Mouse (Mus musculus) MEL (cell line): ENCODE results near the gene Ddx41. TPM values are rescaled to one million over a fixed set of nuclear protein-coding genes. Genes with fewer than 3 reads are reported as not detected.

Source experiments
- DNase-seq: peaks from one replicate; pipeline ENCODE4 v3.0.0; 2011; ENCODE audit warnings: low read depth, low spot score
- H3K27ac ChIP-seq: 2 replicates; pipeline ENCODE4 v1.5.1; 2012; ENCODE audit warnings: low read depth, mild to moderate bottlenecking, control low read depth, low read length, moderate library complexity; ENCODE audit not compliant: control insufficient read depth
- H3K27me3 ChIP-seq, 2 experiments: fragments of 150-350 bp in 1 of 2; sonication (generic) in 1 of 2; 2 replicates each; pipeline ENCODE4 v1.6.1; 2012; ENCODE audit warnings: low read length in 2 of 2, mild to moderate bottlenecking in 2 of 2, improper control_type of control experiment in 1 of 2, moderate library complexity in 1 of 2; ENCODE audit not compliant: insufficient read depth in 2 of 2, control insufficient read depth in 1 of 2
- H3K36me3 ChIP-seq, 2 experiments: 2 replicates each; pipeline ENCODE4 v1.6.1; 2012 to 2014; ENCODE audit warnings: low read length in 2 of 2, improper control_type of control experiment in 1 of 2, inconsistent platforms in 1 of 2, mild to moderate bottlenecking in 1 of 2; ENCODE audit not compliant: insufficient read depth in 2 of 2, control insufficient read depth in 1 of 2
- H3K4me1 ChIP-seq, 2 experiments: fragments of 150-350 bp in 1 of 2; sonication (generic) in 1 of 2; 2 replicates each; pipeline ENCODE4 v1.6.1; 2012; ENCODE audit warnings: low read length in 2 of 2, improper control_type of control experiment in 1 of 2, mild to moderate bottlenecking in 1 of 2; ENCODE audit not compliant: insufficient read depth in 2 of 2, control insufficient read depth in 1 of 2
- H3K4me3 ChIP-seq, 2 experiments: fragments of 150-350 bp in 1 of 2; sonication (generic) in 1 of 2; 2 replicates each; pipeline ENCODE4 v1.5.1; 2012; ENCODE audit warnings: low read depth in 2 of 2, low read length in 2 of 2, mild to moderate bottlenecking in 2 of 2, moderate library complexity in 2 of 2, control low read depth in 1 of 2, improper control_type of control experiment in 1 of 2; ENCODE audit not compliant: control insufficient read depth in 1 of 2, insufficient read depth in 1 of 2
- H3K79me2 ChIP-seq: 2 replicates; pipeline ENCODE4 v1.6.1; 2012; ENCODE audit warnings: mild to moderate bottlenecking, low read length, moderate library complexity; ENCODE audit not compliant: control insufficient read depth, poor library complexity, insufficient read depth
- H3K9ac ChIP-seq: 2 replicates; pipeline ENCODE4 v1.6.1; 2012; ENCODE audit warnings: low read depth, mild to moderate bottlenecking, control low read depth, low read length, moderate library complexity; ENCODE audit not compliant: control insufficient read depth, poor library complexity, severe bottlenecking
- H3K9me3 ChIP-seq: fragments of 150-350 bp; sonication (generic); replicated peaks from 2 replicates; pipeline ENCODE4 v1.6.1; 2012; ENCODE audit warnings: mild to moderate bottlenecking, low read length, improper control_type of control experiment, moderate library complexity; ENCODE audit not compliant: insufficient read depth
- BHLHE40 ChIP-seq: IDR thresholded peaks from 2 replicates; pipeline ENCODE4 v1.6.1; 2012; ENCODE audit warnings: low read depth, mild to moderate bottlenecking, inconsistent platforms, low read length, improper control_type of control experiment, borderline replicate concordance
- CTCF ChIP-seq, 3 experiments: IDR thresholded peaks in 2 of 3; conservative IDR thresholded peaks in 1 of 3; 2 replicates each; pipeline ENCODE4 v1.5.1; 2011 to 2012; ENCODE audit warnings: low read length in 3 of 3, low read depth in 2 of 3, mild to moderate bottlenecking in 2 of 3, improper control_type of control experiment in 1 of 3, inconsistent platforms in 1 of 3, mixed read lengths in 1 of 3, moderate library complexity in 1 of 3; ENCODE audit not compliant: control insufficient read depth in 1 of 3, insufficient read depth in 1 of 3, poor library complexity in 1 of 3, severe bottlenecking in 1 of 3
- E2F4 ChIP-seq: IDR thresholded peaks from 2 replicates; pipeline ENCODE4 v1.6.1; 2011; ENCODE audit warnings: low read depth, low read length, improper control_type of control experiment, borderline replicate concordance
- ELF1 ChIP-seq: IDR thresholded peaks from 2 replicates; pipeline ENCODE4 v1.6.1; 2014; ENCODE audit warnings: low read depth, mild to moderate bottlenecking, inconsistent platforms, low read length, improper control_type of control experiment, moderate library complexity
- GABPA ChIP-seq: IDR thresholded peaks from 2 replicates; pipeline ENCODE4 v1.6.1; 2012; ENCODE audit warnings: low read depth, mild to moderate bottlenecking, inconsistent platforms, low read length, improper control_type of control experiment, moderate library complexity
- GATA1 ChIP-seq: IDR thresholded peaks from 2 replicates; pipeline ENCODE4 v1.6.1; 2011; ENCODE audit warnings: low read depth, low read length, improper control_type of control experiment
- JUND ChIP-seq: IDR thresholded peaks from 2 replicates; pipeline ENCODE4 v1.6.1; 2011; ENCODE audit warnings: low read depth, mild to moderate bottlenecking, improper control_type of control experiment, low read length
- MAFK ChIP-seq: IDR thresholded peaks from 2 replicates; pipeline ENCODE4 v1.6.1; 2011; ENCODE audit warnings: low read depth, mild to moderate bottlenecking, low read length, improper control_type of control experiment, borderline replicate concordance
- MEF2A ChIP-seq: IDR thresholded peaks from 2 replicates; pipeline ENCODE4 v1.6.1; 2014; ENCODE audit warnings: low read depth, mild to moderate bottlenecking, inconsistent platforms, low read length, improper control_type of control experiment; ENCODE audit not compliant: poor library complexity, insufficient replicate concordance, severe bottlenecking; ENCODE audit errors: extremely low read depth
- NELFE ChIP-seq: IDR thresholded peaks from 2 replicates; pipeline ENCODE4 v1.6.1; 2011; ENCODE audit warnings: low read depth, low read length, improper control_type of control experiment
- NRF1 ChIP-seq: IDR thresholded peaks from 2 replicates; pipeline ENCODE4 v1.6.1; 2014; ENCODE audit warnings: low read depth, mild to moderate bottlenecking, inconsistent platforms, low read length, improper control_type of control experiment, moderate library complexity; ENCODE audit not compliant: poor library complexity, insufficient read depth, severe bottlenecking
- POLR2A ChIP-seq, 2 experiments: IDR thresholded peaks; 2 replicates each; pipeline ENCODE4 v1.6.1; 2011 to 2012; ENCODE audit warnings: low read length in 2 of 2, mild to moderate bottlenecking in 2 of 2, control low read depth in 1 of 2, improper control_type of control experiment in 1 of 2, low read depth in 1 of 2, moderate library complexity in 1 of 2; ENCODE audit not compliant: control insufficient read depth in 1 of 2, insufficient read depth in 1 of 2, poor library complexity in 1 of 2
- POLR2AphosphoS5 ChIP-seq: IDR thresholded peaks from 2 replicates; pipeline ENCODE4 v1.6.1; 2012; ENCODE audit warnings: low read depth, borderline replicate concordance, mild to moderate bottlenecking, inconsistent platforms, low read length, moderate library complexity, mixed read lengths
- RAD21 ChIP-seq: IDR thresholded peaks from 2 replicates; pipeline ENCODE4 v1.6.1; 2011; ENCODE audit warnings: mild to moderate bottlenecking, low read depth, low read length, improper control_type of control experiment
- TCF12 ChIP-seq: IDR thresholded peaks from 2 replicates; pipeline ENCODE4 v1.6.1; 2014; ENCODE audit warnings: low read depth, mild to moderate bottlenecking, inconsistent platforms, low read length, improper control_type of control experiment, moderate library complexity
- UBTF ChIP-seq: IDR thresholded peaks from 2 replicates; pipeline ENCODE4 v1.6.1; 2012; ENCODE audit warnings: low read depth, mild to moderate bottlenecking, inconsistent platforms, low read length, improper control_type of control experiment, moderate library complexity, borderline replicate concordance; ENCODE audit not compliant: insufficient read depth
- USF1 ChIP-seq: IDR thresholded peaks from 2 replicates; pipeline ENCODE4 v1.6.1; 2014; ENCODE audit warnings: low read depth, mild to moderate bottlenecking, inconsistent platforms, low read length, improper control_type of control experiment, moderate library complexity
- polyA plus RNA-seq, 2 experiments: library from polyadenylated mRNA; stranded (reverse) in 1 of 2; unstranded in 1 of 2; fragments of >175 nt in 1 of 2; fragments of >200 nt in 1 of 2; gene quantifications; 2 replicates each; pipeline versions ENCODE4 v1.2.1 to v1.2.4; 2012; ENCODE audit warnings: low replicate concordance in 2 of 2, low read depth in 1 of 2; ENCODE audit not compliant: insufficient read length in 2 of 2, insufficient read depth in 1 of 2, missing spikeins in 1 of 2
- total RNA-seq: library from RNA; depleted of rRNA; stranded (reverse); fragments of 300-350 nt; gene quantifications from 2 replicates; pipeline ENCODE4 v1.2.3, GENCODE M21; 2012; rRNA removed

The Ddx41 gene
- total and polyA plus RNA-seq, 3 experiments, result 58.5 to 88.8 TPM; not detected in 1

- no peak overlapping the region for H3K4me3 ChIP-seq
- H3K9ac ChIP-seq, result no peak overlapping the region
- H3K27ac ChIP-seq, result no peak overlapping the region
- H3K36me3 ChIP-seq, result peaks cover 0 to 9% of the 10 kb centered on the region in 2 experiments; a peak in 2 of 4 replicates
- H3K9me3 ChIP-seq, result no peaks in the 10 kb centered on the region
- H3K79me2 ChIP-seq, result no peaks in the 10 kb centered on the region
- peaks cover 5 to 17% of the 10 kb centered on the region in 2 experiments; a peak in 3 of 4 replicates for H3K4me1 ChIP-seq
- no peak for DNase-seq
- TF ChIP-seq RAD21 (no peak), NRF1 (no peak), UBTF (no peak), E2F4 (no peak), ELF1 (no peak), POLR2A (IDR thresholded peaks at IDR 0.05; ENCODE audit: control insufficient read depth in 1 of 2, insufficient read depth in 1 of 2, low read depth in 1 of 2, low read length in 2 of 2, poor library complexity in 1 of 2) (no peak), JUND (no peak), MAFK (no peak), NELFE (no peak), USF1 (no peak), CTCF (IDR thresholded peaks at IDR 0.05 in 2 of 3, conservative IDR thresholded peaks at IDR 0.05 in 1 of 3; ENCODE audit: control insufficient read depth in 1 of 3, insufficient read depth in 1 of 3, low read depth in 2 of 3, low read length in 3 of 3, poor library complexity in 1 of 3, severe bottlenecking in 1 of 3) (no peak), BHLHE40 (no peak), GABPA (no peak), GATA1 (no peak), TCF12 (no peak), MEF2A (no peak), POLR2AphosphoS5 (no peak)
- peaks cover 0 to 5% of the 10 kb centered on the region in 2 experiments; a peak in 3 of 4 replicates for H3K27me3 ChIP-seq
Measured at GRCm38 (mm10) chr13:55482542-55482941, 53.9 kb downstream of the Ddx41 start.

Other genes starting within 250 kb of the Ddx41 start
- 203 and 263 TPM in 2 replicates for gene Prelid1, start 216.2 kb downstream of the Ddx41 start, total RNA-seq
- 100 to 1,000 TPM in 1 of 2 experiments, not detected in 1; 630 TPM for gene Prelid1, start 216.2 kb downstream of the Ddx41 start, polyA plus RNA-seq
- gene Rab24, start 214.7 kb downstream of the Ddx41 start, total RNA-seq, result 74.3 and 75.8 TPM in 2 replicates
- 10 to 100 TPM in 1 of 2 experiments, not detected in 1; 71.0 TPM for gene Rab24, start 214.7 kb downstream of the Ddx41 start, polyA plus RNA-seq
- gene Mxd3, start 206.8 kb downstream of the Ddx41 start, total RNA-seq, result 3.9 and 4.7 TPM in 2 replicates
- 1 to 10 TPM in 1 of 2 experiments, not detected in 1; 9.3 TPM for gene Mxd3, start 206.8 kb downstream of the Ddx41 start, polyA plus RNA-seq
- 132 and 145 TPM in 2 replicates for gene Lman2, start 173.9 kb downstream of the Ddx41 start, total RNA-seq
- 100 to 1,000 TPM in 1 of 2 experiments, 10 to 100 TPM in 1; 86.1 to 239 TPM for gene Lman2, start 173.9 kb downstream of the Ddx41 start, polyA plus RNA-seq
- gene Rgs14, start 166.9 kb downstream of the Ddx41 start, total RNA-seq, result 14.4 TPM in 2 replicates
- gene Rgs14, start 166.9 kb downstream of the Ddx41 start, polyA plus RNA-seq, result 10 to 100 TPM in 1 of 2 experiments, not detected in 1; 20.5 TPM
- gene Slc34a1, start 138.5 kb downstream of the Ddx41 start, total RNA-seq, result not detected in 2 replicates
- gene Slc34a1, start 138.5 kb downstream of the Ddx41 start, polyA plus RNA-seq, result not detected
- not detected in 2 replicates for gene Pfn3, start 121.4 kb downstream of the Ddx41 start, total RNA-seq
- gene Pfn3, start 121.4 kb downstream of the Ddx41 start, polyA plus RNA-seq, result not detected
- gene F12, start 109.9 kb downstream of the Ddx41 start, total RNA-seq, result not detected in 2 replicates
- gene F12, start 109.9 kb downstream of the Ddx41 start, polyA plus RNA-seq, result not detected
- 75.9 and 83.2 TPM in 2 replicates for gene Grk6, start 91.6 kb downstream of the Ddx41 start, total RNA-seq
- 10 to 100 TPM in 1 of 2 experiments, not detected in 1; 96.7 TPM for gene Grk6, start 91.6 kb downstream of the Ddx41 start, polyA plus RNA-seq
- gene Prr7, start 72.4 kb downstream of the Ddx41 start, total RNA-seq, result 2.4 and 2.7 TPM in 2 replicates
- 1 to 10 TPM in 1 of 2 experiments, not detected in 1; 8.7 TPM for gene Prr7, start 72.4 kb downstream of the Ddx41 start, polyA plus RNA-seq
- gene Dbn1, start 48.5 kb downstream of the Ddx41 start, total RNA-seq, result 0.04 and 0.10 TPM in 2 replicates
- gene Dbn1, start 48.5 kb downstream of the Ddx41 start, polyA plus RNA-seq, result under 1 TPM in 1 of 2 experiments, not detected in 1; 0.53 TPM
- gene Pdlim7, start 23.0 kb downstream of the Ddx41 start, total RNA-seq, result 12.3 and 15.7 TPM in 2 replicates
- gene Pdlim7, start 23.0 kb downstream of the Ddx41 start, polyA plus RNA-seq, result 10 to 100 TPM in 1 of 2 experiments, not detected in 1; 40.6 TPM
- 1.4 and 1.6 TPM in 2 replicates for gene Dok3, start 7.4 kb downstream of the Ddx41 start, total RNA-seq
- gene Dok3, start 7.4 kb downstream of the Ddx41 start, polyA plus RNA-seq, result 1 to 10 TPM in 1 of 2 experiments, not detected in 1; 4.3 TPM
- gene Fam193b, start 34.5 kb upstream of the Ddx41 start, total RNA-seq, result 11.7 and 11.9 TPM in 2 replicates
- gene Fam193b, start 34.5 kb upstream of the Ddx41 start, polyA plus RNA-seq, result 10 to 100 TPM in 1 of 2 experiments, not detected in 1; 38.7 TPM
- gene Tmed9, start 37.1 kb upstream of the Ddx41 start, total RNA-seq, result 185 and 222 TPM in 2 replicates
- gene Tmed9, start 37.1 kb upstream of the Ddx41 start, polyA plus RNA-seq, result 100 to 1,000 TPM in 1 of 2 experiments, not detected in 1; 218 TPM
- gene B4galt7, start 63.2 kb upstream of the Ddx41 start, total RNA-seq, result 15.0 and 18.0 TPM in 2 replicates
- 10 to 100 TPM in 1 of 2 experiments, not detected in 1; 19.9 TPM for gene B4galt7, start 63.2 kb upstream of the Ddx41 start, polyA plus RNA-seq
- gene Caml, start 86.3 kb upstream of the Ddx41 start, total RNA-seq, result 33.5 and 42.5 TPM in 2 replicates
- 10 to 100 TPM in 1 of 2 experiments, not detected in 1; 47.1 TPM for gene Caml, start 86.3 kb upstream of the Ddx41 start, polyA plus RNA-seq
- 52.8 and 58.3 TPM in 2 replicates for gene Ddx46, start 98.4 kb upstream of the Ddx41 start, total RNA-seq
- 100 to 1,000 TPM in 1 of 2 experiments, 10 to 100 TPM in 1; 89.5 to 122 TPM for gene Ddx46, start 98.4 kb upstream of the Ddx41 start, polyA plus RNA-seq
- 16.2 and 20.4 TPM in 2 replicates for gene B230219D22Rik, start 156.5 kb upstream of the Ddx41 start, total RNA-seq
- gene B230219D22Rik, start 156.5 kb upstream of the Ddx41 start, polyA plus RNA-seq, result 100 to 1,000 TPM in 1 of 2 experiments, 10 to 100 TPM in 1; 30.0 to 145 TPM
- gene Txndc15, start 178.0 kb upstream of the Ddx41 start, total RNA-seq, result 37.5 and 43.0 TPM in 2 replicates
- gene Txndc15, start 178.0 kb upstream of the Ddx41 start, polyA plus RNA-seq, result 10 to 100 TPM in 1 of 2 experiments, not detected in 1; 31.5 TPM
- 24.6 and 32.0 TPM in 2 replicates for gene Pcbd2, start 190.7 kb upstream of the Ddx41 start, total RNA-seq
- 10 to 100 TPM in 1 of 2 experiments, not detected in 1; 69.4 TPM for gene Pcbd2, start 190.7 kb upstream of the Ddx41 start, polyA plus RNA-seq
- not detected in 2 replicates for gene Catsper3, start 247.9 kb upstream of the Ddx41 start, total RNA-seq
- gene Catsper3, start 247.9 kb upstream of the Ddx41 start, polyA plus RNA-seq, result not detected